Mouse (Mus musculus): ENCODE measurements around the gene Gjc2.

Gjc2 gene

DNA sequence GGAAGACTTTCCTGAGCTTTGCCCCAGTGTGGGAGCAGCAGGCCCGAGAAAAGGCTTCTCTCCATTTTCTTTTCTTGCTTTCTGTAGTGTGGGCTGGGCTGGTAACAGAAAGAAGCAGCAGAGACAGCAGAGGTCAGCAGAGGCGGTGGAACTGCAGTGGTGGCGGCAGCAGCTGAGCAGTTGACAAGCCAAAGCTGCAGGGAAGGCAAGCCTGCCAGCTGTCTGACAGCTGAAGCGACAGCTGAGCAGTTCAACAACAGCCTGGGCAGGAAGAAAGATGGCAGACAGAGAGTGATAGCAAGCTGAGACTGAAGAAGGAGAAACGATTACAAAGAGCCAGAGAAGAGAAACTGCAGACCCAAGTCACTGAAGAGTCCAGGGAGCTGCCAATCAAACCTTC is 21.6 kb downstream of the Gjc2 start:
- DNase-seq (ENCODE audit: low read depth) = no peak

DNA sequence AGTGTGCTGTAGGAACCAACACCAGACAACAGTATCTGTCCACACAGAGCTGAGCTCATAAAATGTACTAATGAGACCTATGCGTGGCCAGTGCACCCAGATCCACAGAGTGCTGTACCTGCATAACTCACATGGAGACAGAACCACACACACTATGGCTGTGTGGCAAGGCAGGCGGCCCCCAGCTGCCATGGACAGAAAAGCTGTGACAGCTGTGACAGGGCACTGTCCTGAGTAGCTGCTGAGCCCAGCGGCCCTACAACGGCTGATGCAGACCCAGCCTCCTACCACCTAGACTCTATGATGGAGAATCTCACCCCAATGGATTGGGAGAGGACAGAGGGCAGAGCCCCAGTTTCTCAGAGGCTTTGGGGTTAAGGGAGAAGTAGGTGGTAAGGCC is 23.5 kb downstream of the Gjc2 start:
- no peak for DNase-seq (ENCODE audit: low read depth)

DNA sequence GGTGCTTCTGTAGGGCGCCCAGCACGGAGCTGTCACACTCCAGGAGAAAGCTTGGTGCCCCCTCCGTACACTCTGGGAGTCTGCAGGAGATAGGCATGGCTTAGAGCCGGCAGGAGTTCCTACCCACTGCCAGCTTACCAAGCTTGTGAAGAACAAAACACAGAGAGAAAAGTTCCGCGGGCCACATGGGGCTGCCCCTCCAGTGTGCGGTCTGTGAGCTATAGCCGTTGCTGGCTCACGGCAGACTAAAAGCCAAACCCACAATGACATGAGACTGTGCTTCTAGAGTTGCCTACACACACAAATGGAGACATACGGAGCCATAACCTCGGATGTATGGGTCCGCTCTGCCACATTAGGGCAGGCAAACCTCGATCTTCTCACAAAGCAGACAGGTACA is 23.9 kb downstream of the Gjc2 start:
- no peak for DNase-seq (ENCODE audit: low read depth)

DNA sequence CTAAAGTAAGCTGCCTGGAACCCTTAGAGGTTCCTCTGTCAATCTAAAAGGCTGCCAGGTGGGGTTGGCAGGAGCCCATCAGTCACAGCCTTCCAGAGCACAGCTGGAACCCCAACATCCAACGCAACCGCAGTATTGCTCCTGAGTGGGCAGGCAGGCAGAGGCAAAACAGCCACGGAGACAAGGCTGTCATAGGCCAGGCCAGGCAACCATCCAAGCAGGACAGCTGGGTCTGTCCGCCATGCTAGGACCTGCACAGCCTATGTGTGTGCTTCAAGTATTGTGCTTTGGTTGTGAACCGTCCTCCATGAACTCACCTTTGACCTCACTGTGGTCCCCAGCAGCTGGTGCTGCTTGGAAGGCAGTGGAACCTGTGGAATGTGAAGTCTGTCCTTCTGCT is 27.1 kb downstream of the Gjc2 start:
- DNase-seq (ENCODE audit: low read depth) = no peak

DNA sequence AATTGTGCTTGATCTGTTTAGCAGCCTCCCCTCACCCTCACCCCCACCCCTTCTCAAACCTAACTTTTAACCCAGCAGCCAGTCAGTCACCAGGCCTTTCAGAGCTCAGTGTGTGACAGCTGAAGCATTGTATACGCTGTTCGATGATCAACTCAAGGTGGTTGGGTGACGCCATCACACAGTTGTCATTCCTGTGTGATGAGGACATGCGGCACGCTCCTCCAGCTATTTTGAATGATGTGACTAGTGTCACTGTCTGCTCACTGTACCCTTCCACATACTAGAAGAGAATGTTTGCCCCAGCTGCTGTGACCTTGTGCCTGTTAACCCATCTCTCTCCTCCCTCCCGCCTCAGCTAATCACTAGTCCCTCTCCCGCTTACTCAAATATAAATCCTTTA is 28.8 kb downstream of the Gjc2 start:
- DNase-seq (ENCODE audit: low read depth) = no peak

DNA sequence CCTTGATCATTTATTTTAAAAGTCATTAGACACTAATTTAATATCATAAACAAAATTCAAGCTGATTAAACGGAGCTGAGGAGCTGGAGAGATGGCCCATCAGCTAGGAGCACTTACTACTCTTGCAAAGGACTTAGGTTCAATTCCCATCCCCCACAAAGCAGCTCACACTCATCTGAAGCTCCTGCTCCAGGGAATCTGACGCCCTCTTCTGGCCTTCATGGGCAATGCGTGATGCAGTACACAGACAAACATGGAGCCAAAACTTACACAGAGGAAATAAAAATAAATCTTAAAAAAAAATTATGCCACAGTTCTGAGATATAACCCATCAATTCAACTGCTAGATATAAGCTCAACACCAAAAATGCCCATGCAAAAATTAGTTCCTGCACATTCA is 31.3 kb downstream of the Gjc2 start:
- no peak for DNase-seq (ENCODE audit: low read depth)

DNA sequence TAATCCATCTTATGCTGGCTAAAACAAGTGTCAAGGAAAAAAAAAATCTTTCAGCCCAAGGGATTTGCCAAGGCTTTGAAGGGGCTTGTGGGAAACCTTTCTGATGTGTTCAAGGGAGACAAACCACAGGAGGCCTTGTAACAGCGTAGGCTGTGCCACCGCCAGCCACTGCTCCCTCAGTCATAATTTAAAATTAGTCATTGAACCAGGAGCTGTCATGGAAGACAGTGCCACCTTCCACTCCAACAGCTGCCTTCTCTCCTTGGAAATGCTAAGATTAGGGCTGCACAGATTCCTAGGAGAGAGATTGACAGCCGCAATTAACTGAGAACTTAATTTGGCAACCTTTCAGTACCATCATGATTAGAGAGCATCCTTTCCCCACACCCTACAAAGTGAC is 33.7 kb downstream of the Gjc2 start:
- DNase-seq (ENCODE audit: low read depth) = no peak

DNA sequence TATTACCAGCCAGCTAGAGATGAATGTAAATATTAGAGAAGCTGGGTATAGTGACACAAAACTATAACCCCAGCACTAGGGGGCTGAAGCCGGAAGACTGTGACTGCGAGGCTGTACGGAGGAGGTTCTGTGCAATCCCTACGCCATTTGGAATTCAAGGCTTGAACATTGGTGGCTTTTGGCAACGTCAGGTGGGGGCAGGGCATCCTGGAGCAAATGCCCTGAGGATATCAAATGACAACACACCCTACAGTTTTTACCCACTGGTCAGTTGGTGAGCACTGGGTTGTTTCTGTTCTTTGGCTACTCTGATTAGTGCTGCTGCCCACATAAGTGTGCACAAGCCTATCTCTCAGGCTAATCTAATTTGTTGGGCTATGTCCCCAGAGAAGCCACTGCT is 40.1 kb downstream of the Gjc2 start:
- DNase-seq (ENCODE audit: low read depth) = no peak

DNA sequence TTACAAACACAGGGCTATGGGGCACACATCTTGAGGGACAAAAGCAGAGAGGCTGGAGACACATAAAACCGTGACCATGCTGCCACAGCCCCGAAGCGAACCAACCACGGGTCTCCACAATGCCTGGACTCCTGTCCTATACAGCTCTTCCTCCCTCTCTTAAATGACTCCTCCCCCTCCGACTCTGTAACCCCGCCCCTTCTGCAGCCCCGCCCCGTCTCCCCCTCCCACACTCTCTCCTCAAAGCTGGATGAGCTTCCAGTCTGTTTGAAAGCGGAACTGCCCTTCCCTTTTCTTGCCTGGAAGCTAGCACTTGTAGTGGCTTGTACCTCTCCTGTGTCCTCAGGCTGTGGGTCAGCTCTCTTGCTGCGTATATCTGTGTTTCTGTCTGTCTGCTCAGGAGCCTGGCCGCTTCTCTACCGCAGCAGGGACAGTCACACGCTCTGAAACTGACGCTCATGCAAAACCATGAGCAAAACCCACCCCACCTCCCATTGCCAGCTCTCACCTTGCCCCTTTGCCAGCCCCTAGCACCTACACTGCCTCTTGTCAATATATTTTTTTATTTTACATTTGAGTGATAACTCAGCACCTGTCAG is 41.1 kb downstream of the Gjc2 start:
- DNase-seq (ENCODE audit: low read depth) = no peak

DNA sequence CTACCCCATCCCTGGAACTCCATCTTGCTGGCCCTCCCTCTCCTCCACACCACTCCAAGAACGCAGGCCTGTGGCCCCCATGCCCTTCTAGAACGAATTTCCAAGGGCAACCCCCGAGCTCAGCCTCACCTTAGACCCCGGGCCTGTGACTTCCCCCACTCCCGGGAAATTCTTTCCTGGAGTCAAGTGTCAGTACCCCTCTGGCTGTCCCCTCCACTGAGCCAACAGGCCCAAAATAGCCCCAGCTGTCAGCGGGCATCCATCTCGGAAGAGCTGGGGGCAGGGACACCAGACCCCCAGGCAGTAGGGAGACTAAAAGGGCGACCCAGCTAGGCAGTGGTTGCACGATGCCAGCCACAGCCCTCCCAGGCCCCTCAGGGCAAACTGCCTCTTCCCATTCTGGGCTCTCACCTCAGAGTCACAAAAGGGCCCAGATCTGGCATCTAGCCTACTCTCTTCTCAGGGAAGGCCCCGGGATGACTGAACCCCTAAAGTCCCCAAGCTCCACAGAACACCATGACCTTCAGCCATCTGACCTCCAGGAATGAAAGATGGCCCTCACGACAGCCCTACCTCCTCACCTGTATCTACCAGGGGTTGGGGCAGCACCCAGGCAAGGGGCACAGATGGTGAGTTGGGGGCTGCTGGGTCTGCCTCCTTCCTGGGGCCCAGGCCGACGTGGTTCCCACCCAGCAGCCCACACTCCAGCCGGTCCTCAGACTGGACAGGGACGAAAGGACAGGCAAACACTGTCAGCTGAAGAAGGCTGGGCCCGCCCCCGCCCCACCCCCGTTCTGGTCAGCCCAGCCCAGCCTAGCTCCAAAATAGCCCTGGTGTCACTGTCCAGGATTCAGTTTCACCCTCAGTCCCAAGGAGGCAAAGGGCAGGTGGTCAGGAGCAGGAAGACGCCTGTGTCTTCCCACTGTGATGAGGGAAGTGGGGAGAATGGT is 44.2 kb downstream of the Gjc2 start:
- no peak for DNase-seq (ENCODE audit: low read depth)

DNA sequence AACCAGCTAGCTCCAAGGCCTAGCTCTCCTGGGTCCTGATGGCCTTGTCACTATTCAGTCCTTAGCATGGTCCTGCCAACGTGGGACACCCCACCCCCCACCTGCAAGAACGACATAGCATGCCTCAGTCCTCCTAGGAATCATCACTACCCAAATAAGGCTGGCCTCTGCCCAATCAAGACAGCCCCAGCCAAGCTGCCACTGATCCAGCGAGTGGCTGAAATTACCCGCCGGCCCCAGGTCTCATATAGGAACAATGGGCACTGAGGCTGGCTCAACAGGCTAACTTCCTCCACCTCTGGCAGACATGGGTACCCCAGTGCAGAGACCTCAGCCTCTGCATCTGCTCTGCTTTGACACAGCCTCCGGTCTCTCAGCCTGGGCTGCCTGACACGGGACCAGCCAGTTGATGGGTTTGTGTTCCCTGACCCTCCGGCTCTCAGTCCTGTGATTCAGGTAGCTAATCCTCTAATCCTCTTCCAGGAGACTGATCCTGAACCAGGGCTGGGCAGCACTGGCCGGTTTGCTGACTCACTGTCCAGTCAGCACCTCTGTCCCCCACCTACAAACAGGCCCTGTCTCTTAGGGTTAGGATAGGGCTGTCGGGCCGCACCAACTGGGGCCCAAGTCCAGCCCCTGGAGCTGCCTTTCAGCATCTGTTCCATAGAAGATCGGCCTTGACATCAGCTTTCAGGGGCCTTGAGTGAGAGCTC is 45.9 kb downstream of the Gjc2 start:
- no peak for DNase-seq (ENCODE audit: low read depth)

DNA sequence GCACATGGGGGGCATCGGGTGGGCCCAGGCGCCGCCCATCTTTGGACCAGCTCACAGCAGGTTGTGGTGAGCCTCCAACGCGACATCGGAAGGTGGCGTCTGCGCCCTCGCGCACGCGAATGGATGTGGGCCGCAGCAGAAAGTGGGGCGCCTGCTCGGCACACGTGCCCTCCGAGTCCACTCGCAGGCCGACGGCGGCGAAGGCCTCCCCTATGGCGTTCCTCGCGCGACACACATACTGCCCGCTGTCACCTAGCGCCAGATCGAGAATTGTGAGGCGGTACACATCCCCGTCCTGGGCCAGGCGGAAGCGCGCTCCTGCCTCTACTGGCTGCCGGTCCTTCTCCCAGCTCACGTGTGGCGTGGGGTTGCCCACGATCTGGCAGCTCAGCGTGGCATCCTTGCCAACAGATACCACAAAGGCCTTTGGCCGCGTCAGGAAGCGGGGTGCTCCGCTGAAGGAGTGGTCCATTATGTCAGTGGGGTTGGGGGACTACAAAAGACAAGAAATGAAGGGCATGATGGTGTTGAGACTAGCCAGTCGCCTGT is 47.0 kb downstream of the Gjc2 start, which contains the start of gene Obscn:
Obscn (minus strand) TSS at position 499 of the 549 bp plus-strand sequence.
- DNase-seq (ENCODE audit: low read depth) = no peak

DNA sequence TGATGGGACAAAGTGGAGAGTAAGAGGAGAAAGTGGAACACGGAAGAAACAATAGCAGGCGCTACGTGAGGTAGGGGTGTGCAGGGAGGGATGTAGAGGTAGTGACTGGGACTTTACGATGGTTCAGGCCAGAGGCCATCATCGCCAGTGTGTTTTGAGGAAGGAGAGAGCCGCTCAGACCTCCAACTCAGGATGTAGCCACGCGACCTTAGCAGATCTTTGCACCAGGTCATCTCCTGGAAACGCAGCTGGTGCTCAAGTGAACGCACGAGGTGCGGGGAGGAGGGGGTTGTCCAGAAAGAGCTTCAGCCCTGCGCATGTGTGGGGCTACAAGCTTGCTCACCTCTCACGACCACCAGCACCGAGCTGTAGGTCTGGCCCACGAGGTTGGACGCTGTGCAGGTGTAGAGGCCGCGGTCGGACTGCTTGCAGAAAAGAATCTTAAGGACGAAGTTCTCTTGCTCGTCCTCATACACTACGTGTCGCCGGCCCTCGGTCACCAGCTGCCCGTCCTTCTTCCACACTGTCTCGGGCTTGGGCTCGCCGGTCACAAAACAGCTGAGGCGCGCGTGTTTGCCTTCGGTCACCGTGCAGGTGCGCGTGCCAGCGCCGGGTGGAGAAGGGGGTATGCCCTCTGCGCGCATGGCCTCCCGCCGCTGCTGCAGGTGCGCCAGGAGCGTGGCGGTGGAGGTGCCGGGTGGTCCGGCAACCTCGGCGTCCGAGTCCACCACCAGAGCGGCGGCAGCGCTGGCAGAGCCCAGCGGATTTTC is 47.8 kb downstream of the Gjc2 start:
- no peak for DNase-seq (ENCODE audit: low read depth)

DNA sequence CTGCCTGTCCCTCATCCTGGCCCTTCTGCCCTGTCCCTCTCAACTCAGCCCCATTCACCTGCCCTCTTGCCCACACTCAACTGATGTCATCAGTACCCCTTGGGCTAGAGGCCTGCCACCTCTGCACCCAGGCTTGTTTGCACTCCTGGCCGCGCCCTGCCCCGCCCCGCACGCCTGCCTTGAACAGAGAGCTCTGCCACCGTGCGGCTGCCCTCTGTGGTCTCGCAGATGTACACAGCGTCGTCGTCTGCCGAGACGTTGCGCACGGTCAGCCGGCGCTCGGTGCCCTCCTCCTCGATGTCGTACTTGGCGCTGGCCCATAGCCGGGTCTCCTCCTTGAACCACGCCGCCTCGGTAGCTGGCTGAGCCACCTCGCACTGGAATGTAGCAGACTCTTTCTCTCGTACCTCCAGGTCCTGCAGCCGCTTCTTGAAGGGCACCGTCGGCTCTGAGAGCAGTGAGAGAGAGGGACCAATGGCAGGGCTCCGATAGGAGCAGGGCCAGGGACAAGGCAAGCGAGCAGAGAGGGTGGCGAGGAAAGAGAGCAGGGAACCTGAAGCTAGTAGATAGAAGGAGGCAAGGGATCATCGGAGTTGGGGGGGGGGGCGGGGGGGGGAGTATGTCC is 48.5 kb downstream of the Gjc2 start:
- DNase-seq (ENCODE audit: low read depth) = no peak

DNA sequence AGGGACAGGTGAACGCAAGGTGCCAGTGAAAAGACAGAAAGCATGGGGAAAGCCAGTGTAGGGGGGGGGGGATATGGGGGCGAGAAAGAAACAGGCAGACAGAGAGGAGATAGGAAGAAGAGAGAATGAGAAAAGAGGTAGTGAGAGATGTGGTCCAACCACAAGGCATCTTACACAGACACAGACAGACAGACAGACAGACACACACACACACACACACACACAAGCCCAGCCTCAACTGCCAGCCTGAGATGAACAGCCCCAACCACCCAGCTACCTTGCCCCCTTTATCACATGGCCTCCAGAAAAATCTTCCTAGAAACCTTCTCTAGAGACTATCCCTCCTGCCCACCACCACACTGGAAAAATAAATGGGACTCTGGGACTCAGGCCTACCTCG is 50.9 kb downstream of the Gjc2 start:
- no peak for DNase-seq (ENCODE audit: low read depth)

DNA sequence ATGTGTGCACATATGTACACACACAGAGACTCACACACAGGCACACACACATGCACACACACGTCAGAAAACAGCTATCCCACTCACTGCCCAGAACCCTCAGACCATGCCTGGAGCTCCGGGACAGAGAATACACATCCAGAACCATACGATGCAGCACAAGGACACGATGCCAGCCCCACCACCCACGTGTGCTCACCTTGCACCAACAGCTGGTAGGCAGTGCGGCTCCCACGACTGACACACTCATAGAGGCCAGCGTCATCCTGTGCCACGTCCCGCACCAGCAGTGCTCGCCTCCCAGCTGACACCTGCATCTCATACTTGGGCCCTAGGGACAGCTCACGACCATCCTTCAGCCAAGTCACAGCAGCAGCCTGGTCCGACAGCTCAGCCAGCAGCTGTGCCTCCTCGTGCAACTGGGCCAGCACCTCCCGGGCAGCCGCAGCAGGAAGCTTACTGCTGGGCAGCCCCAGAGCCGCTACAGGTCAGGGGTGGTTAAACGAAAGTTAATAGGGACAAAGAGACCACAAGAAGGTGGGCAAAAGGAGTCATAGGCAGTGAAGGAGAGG is 51.6 kb downstream of the Gjc2 start:
- no peak for DNase-seq (ENCODE audit: low read depth)

DNA sequence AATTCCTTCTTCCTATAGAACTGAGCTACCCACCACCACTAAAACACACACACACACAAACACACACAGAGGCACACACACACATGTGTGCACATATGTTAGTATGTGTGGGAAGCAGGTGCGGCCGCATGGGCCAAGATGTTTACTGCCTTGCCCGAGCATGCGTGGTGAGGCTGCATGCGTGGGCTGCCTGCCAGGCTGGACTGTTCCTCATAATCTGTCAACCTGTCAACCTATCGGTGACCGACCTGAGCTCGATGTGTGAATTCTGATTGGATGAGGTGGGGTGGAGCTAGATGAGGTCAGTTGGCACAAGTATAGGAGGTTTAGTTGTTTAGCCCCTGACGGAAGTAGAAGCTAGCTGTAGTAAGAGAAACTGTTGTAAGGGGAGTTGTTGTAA is 52.2 kb downstream of the Gjc2 start:
- no peak for DNase-seq (ENCODE audit: low read depth)
